Mouse (Mus musculus) monocyte, adult 2 months (primary cell): ENCODE data around the gene Akr1cl.
"Not testable (repeated sequence)": the region's sequence is repeated elsewhere in the genome, so short reads cannot be mapped to it uniquely, and the experiment has no call there.

ENCODE experiments used
- DNase-seq, 2 experiments: peaks; one replicate each; pipeline ENCODE4 v3.0.0; 2022; ENCODE audit warnings: low spot score in 2 of 2, low read depth in 1 of 2

The Akr1cl gene

DNA sequence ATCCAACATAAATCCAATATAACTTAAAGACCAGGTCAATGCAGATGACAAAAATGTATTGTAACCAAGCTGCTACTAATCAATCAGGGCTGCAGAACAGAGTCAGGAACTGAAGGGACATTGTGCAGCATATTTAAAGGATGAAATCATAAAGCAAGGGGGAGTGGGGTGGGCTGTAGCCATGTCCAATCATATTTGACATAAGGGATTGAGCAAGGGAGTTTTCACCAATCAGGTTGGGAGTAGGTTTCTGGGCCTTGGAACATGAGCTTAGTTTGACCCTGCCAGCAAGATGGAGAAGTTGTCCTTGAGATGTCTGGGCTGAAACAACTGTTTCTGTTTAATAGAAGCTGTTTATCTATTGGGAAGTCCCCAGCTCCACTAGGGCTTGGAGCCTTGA is at the start of gene Akr1cl:
Akr1cl (minus strand) TSS at position 119 of the 400 bp plus-strand sequence.
- DNase-seq: no peak

DNA sequence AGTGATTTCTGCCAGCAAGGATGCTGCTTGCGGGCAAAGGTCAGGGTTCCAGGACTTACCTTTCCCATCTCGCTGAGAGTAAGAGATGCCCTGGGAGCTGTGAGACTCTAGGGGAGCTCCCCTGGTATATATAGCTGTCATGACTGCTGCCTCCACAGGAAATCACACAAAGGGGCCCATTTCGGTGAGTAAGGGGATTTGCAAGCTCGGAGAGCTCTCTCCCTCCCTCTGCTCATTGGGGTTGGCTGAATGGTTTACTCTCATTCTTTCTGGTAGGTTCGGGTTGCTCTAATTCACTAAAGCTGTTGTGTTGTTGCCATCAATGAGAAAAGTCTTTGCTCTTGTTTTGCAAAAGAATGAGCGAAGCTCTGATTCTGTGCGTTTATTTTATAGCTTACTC is 49.6 kb upstream of the Akr1cl start, which contains the start of gene Crygb:
Crygb (minus strand) TSS at position 101 of the 400 bp plus-strand sequence.
- DNase-seq: no peak

DNA sequence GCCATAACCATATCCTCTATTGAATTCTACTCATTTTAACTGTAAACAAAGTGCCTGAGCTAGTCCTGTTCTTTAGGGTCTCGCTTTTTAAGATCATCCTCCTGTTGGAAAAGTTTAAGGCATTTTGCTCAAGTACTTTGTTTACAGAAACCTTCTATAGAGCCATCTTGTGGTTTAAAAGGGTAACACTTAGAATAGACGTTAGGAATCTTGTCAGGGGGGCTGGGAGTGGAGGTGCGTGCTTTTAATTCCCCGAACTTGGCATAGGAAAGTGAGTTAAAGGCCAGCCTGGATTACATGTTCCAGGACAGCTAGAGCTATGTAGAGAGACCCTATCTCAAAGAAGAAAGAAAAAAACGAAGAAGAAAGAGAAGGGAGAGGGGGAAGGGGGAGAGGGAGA is 43.0 kb upstream of the Akr1cl start:
- DNase-seq: no peak

- DNase-seq: no peak
Observed at GRCm38 (mm10) chr1:65073589-65073988, 41.0 kb upstream of the Akr1cl start, which contains the start of gene Crygc. Gene Crygc, minus strand, starts transcription at chr1:65073689.

DNA sequence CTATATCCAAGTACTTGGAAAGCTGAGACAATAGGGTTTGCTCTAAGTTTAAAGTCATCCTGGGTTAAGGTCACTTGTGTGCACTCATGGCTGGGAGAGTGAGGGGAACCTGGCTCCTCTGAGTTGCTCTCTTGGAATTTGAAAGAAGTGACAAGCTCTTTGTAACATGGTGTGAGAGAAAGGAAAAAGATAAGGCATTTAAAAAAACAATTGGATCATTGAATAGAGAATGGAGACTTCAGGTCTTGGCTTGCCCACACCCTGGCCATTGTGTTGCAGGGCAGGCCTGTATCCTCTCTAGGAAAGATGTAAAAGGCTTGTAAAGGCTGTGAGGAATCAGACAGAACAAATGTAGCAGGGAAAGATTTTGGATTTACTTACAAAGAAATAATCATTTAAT is 35.3 kb upstream of the Akr1cl start:
- no peak for DNase-seq

- no peak for DNase-seq
Observed at GRCm38 (mm10) chr1:65064201-65064600, 31.6 kb upstream of the Akr1cl start.

DNA sequence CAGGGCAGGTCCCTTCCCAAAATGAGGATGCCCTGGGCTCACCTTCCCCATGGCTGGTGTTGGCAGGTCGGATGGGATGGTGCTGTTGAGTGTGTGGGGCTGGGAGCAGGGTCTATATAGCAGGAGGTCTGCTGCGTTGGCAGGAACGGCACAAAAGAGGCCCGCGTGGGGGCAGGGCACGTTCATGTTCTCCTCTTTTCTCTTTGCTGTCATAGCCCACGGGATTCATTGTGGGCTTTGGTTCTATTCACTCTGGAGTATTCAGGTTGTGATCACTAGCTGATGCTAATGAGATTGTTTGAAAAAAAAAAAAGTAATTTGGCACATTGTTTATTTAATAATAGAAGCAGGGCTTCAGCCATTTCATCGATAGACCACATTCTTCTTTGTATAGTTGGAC is 30.8 kb upstream of the Akr1cl start, which contains the start of gene Crygd:
Crygd (minus strand) TSS at position 101 of the 400 bp plus-strand sequence.
- no peak for DNase-seq

- no peak for DNase-seq
Observed at GRCm38 (mm10) chr1:65052140-65052539, 19.6 kb upstream of the Akr1cl start.

DNA sequence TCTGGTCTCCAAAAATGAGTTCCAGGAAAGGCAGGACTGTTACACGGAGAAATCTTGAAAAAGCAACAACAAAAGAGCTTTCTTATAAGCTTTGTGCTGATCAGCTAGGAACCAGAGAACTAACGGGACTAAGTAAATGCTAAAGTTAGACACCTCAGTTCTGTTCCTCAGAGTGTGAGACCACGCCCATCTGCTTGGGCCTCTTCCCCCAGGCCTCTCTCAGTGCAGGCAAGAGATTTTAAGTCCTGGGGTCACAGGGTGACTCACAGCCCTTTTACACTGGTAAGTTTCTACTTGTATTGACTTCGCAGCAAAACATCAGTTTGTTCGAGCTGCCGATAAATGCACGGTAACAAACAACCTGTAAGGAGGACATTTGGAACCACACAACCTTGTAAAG is 19.1 kb upstream of the Akr1cl start:
- DNase-seq: no peak

- not testable (repeated sequence) for DNase-seq
Observed at GRCm38 (mm10) chr1:65050952-65051351, 18.4 kb upstream of the Akr1cl start, which contains the start of gene Cryge. Gene Cryge, minus strand, starts transcription at chr1:65051149.

DNA sequence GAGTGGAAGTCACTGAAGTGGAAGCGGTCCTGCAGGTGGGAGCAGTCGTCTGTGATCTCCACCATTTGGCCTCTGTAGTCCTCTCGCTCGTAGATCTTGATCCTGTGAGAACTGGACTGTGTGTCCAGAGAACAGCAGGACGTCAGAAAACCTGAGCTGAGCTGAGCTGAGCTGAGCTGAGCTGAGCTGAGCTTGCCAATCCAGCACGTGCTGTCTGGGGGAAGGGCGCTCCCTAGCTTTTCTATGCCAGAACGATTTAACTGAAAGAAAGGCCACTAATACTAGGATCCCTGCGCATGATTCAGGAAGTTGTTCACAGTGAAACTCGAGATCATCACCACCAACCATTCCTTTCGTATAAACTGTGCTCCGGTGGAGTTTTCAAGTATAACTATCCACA is 16.2 kb upstream of the Akr1cl start:
- no peak for DNase-seq

- DNase-seq: no peak
Observed at GRCm38 (mm10) chr1:65046401-65047109, 14.0 kb upstream of the Akr1cl start.

DNA sequence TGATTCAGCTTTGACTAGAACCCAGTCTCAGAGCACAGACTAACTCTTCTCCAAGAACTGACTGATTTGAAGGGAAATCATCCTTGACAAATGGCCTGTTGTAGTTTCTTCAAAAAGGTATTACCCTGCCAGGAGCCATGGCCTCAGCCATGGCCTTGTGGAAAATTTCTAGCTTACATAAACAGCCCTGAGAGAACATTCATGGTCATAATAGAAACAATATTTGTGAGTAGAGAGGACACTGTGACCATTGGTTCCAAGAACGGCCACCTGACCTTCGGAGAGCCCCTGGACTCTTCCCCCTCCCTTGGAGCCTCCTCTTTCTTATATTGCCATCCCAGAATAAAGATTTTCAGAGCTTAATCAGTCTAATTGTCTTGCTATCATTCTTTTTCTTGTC is 10.9 kb upstream of the Akr1cl start:
- no peak for DNase-seq

- DNase-seq: no peak
Observed at GRCm38 (mm10) chr1:65041837-65042236, 9.3 kb upstream of the Akr1cl start.

- DNase-seq: no peak
Observed at GRCm38 (mm10) chr1:65040806-65041205, 8.2 kb upstream of the Akr1cl start.

- DNase-seq: no peak
Observed at GRCm38 (mm10) chr1:65039679-65040078, 7.1 kb upstream of the Akr1cl start.

GRCm38 (mm10) chr1:65037542-65037941 is 5.0 kb upstream of the Akr1cl start:
- DNase-seq: no peak

- no peak for DNase-seq
Observed at GRCm38 (mm10) chr1:65035513-65035912, 3.0 kb upstream of the Akr1cl start.

DNA sequence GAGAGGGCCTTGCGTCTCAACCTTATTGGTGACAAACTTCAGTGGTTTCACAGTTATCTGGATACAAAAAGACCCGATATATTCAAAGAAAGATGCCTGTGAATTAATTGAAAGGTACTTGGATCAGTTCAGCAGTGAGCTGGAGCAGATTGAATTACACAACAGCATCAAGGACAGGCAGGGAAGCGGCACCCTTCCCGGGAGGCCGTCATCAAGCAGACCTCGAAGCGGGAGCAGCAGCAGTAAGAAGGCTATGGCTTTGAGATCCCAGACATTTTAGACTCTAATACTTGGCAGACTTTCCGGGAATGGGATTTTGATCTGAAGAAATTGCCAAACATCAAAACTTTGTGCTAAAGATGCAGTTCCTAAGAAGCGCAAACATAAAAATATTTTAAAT is 4.4 kb downstream of the Akr1cl start:
- DNase-seq: no peak

- no peak for DNase-seq
Observed at GRCm38 (mm10) chr1:65012726-65013125, 19.8 kb downstream of the Akr1cl start.

- DNase-seq: peak; percentile 19 to 34
Observed at GRCm38 (mm10) chr1:65010153-65010552, 22.4 kb downstream of the Akr1cl start.

DNA sequence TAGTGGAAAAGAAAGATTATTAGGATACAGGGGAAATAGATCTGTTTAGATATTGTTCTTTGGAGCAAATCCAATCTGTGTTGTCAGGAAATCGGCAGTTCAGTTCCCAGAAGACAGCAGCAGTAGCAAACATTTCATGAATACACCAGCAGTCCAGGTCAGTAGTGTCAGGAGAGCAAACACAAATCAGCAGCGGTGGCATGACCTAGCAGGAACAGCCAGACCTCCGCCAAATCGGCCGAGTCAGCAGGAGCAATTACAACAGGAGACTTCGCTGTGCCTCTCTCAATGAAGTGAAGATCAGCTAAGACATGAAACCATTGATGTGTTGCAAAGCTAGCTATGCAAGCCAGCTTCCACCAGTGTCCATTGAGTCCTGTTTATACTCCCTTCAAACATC is 27.0 kb downstream of the Akr1cl start:
- no peak for DNase-seq

- DNase-seq: no peak
Observed at GRCm38 (mm10) chr1:65004526-65004925, 28.0 kb downstream of the Akr1cl start.
